18 mouse cellular contexts compared by ENCODE assay signal in the genomic region with DNA sequence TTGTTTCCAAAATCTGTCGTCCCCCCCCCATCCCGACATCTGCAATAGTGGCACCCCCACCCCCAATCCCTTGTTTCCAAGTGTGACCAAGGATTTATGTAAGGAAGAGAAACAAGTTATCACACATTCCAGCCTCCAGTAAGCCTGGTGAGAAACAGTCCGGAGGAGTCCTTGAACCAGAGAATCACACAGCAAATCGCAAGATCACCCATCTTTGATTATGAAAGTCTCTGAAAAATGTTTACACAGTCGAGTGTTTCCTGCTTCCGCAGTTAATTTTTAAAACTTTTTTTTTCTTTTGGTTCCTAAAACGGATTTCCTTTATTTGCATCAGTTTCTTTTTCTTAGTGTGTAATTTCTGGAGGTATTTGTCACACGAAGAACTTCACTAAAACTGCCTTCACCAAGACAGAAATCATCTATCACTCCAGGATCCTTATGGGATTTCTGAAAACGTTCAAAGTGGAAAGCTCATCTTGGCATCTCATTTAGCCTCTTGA. TPM values are rescaled to one million over a fixed set of nuclear protein-coding genes. Genes with fewer than 3 reads are reported as not detected.
"Had no signal": no experiment of that assay in that cellular context is flagged by ENCODE, and none has a peak within 500 bp of the region (broad histone marks: within the 10 kb centered on the region; RNA-seq: fewer than 3 reads in every experiment).

No protein-coding gene starts in this region.

- H3K4me3 ChIP-seq: midbrain, embryonic 12.5 days; myocyte had no signal

- H3K27ac ChIP-seq: kidney, postnatal 0 days; limb, embryonic 13.5 days; liver, embryonic 14.5 days; midbrain, embryonic 12.5 days; neural tube, embryonic 13.5 days; stomach, postnatal 0 days had no signal

- H3K9ac ChIP-seq: limb, embryonic 13.5 days; liver, embryonic 14.5 days; midbrain, embryonic 12.5 days; neural tube, embryonic 13.5 days had no signal

- H3K9me3 ChIP-seq: limb, embryonic 13.5 days; midbrain, embryonic 12.5 days; neural tube, embryonic 13.5 days had no signal

- DNase-seq: kidney, adult 11 months; kidney, adult 9 months; kidney, postnatal 36 days; layer of hippocampus, adult 9-11 months; lung, adult 18-20 months; lung, postnatal 10 days; lung, postnatal 4 days; right cerebral cortex, postnatal 25 days; thymus, postnatal 4 days had no signal

RNA-seq across cellular contexts. Expression of gene Spag6, which starts 6.1 kb away (rescaled TPM):
- total RNA-seq: liver, adult 2 months; megakaryocyte, adult 5-6 weeks had no signal
- polyA plus RNA-seq: limb, embryonic 13.5 days; liver, adult 2 months; liver, embryonic 14.5 days; neural tube, embryonic 13.5 days had no signal
